Mouse (Mus musculus) A20 (cell line): ENCODE results near the gene Gm20479.

ENCODE experiments used
- DNase-seq: peaks from one replicate; pipeline ENCODE4 v3.0.0-alpha.2; 2011; ENCODE audit warnings: low read depth, low spot score

The Gm20479 gene

DNA sequence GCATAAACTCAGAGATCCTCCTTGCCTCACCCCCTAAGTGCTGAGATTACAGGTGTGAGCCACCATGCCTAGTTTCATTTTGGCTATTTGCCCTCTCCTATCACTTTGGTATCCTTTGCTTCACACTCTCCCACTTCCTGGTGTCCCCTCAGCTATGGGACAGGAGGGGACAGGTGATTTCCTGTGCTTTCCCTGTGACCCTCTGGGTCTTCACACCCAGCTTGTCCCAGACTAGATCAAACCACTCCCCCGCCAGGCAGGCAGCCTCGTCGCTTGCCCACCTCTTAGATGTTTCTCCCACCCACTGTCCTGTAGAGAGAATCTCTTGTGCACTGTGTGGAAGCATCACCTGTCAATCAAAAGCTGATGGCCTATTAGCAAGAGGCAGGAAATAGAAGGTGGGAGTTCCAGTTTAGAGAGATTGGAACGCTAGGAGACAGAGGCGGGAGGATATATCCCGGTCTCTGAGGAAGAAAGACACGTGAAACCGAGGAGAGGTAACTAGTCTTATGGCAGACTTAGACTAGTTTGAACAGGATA is 46.2 kb downstream of the Gm20479 start:
- no peak for DNase-seq

DNA sequence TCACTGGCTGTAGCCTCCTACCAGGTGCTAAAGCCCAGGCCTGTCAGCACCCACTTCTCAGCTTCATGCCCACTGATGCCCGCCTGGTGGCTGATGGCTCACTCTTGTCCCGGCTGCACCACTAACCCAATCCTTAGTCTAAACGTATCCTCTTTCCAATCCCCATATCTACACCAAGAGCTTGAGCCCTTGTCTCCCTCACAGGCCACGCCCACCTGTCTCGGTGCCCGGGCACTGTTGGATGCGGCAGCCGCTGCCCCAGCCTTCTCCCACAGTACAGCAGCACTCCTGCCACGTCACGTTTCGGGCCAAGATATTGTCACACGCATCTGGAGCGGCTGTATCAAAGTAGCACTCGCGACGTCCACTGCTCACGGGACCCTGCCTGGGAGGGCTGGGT is 46.9 kb downstream of the Gm20479 start:
- no peak for DNase-seq

DNA sequence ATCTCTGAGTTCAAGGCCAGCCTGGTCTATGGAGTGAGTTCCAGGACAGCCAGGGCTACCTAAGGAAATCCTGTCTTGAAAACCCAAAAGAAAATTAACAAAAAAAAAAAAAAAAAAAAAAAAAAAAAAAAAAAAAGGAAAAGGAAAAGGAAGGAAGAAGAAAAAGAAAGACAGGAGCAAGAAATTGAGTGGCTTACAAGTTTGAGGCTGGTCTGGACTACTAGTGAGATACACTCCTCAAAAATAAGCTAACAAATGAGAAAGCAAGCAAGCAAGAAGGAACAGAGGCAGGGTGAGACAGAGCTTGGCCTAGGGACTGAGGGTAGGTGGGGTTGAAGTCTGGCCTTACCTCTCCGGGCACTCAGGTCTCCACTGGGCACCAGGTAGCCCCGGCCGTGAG is 47.4 kb downstream of the Gm20479 start:
- DNase-seq = no peak

DNA sequence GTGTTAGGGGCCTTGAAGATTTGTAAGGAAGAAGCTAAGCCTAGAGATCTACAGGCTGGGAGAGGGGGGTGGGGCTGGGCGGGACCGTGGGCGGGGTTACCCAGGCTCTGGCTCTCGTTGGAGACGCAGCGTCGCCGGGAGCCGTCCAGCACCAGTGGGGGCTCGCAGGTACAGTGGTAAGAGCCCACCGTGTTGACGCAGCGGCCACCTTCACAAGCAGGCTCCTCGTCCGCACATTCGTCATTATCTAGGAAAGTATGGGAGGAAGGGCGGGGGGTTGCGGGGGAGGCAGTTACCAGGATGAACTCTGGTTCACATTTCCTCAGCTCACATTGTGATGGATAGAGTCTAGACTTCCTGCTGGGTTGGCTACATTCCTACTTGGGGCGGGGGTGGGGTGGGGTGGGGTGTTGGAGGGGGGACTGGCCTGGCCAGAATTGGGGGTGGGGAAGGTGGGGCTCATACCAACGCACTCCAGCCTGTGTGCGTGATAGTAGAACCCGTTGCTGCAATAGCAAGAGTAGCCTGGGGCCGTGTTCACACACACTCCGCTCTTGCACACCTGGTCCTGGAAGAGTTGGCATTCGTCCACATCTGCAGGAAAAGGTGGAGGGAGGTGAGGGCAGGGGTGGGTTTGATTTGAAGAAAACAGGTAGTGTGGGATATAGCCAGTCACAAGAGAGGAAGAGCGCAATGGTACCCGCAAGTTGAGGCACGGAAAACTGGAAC is 48.2 kb downstream of the Gm20479 start:
- DNase-seq = no peak

DNA sequence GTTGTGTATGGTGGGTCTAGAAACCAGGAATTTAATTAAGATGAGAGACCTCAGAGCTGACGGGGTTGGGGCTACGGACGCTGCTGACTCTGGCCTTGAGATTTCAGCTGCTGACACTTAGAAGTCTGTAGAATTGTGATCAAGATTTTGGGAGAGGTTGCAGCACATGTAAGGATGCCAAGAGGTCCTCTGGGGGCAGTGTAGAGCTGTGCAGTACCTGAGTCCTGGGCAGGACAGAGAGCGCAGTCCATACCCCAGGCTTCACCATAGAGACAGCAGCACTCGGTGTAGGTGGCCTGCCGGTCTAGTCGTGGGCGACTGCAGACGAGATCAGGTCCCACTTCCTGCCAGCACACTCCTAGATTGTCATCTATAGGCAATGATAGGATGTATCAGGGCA is 49.7 kb downstream of the Gm20479 start:
- peak; percentile 43 for DNase-seq

DNA sequence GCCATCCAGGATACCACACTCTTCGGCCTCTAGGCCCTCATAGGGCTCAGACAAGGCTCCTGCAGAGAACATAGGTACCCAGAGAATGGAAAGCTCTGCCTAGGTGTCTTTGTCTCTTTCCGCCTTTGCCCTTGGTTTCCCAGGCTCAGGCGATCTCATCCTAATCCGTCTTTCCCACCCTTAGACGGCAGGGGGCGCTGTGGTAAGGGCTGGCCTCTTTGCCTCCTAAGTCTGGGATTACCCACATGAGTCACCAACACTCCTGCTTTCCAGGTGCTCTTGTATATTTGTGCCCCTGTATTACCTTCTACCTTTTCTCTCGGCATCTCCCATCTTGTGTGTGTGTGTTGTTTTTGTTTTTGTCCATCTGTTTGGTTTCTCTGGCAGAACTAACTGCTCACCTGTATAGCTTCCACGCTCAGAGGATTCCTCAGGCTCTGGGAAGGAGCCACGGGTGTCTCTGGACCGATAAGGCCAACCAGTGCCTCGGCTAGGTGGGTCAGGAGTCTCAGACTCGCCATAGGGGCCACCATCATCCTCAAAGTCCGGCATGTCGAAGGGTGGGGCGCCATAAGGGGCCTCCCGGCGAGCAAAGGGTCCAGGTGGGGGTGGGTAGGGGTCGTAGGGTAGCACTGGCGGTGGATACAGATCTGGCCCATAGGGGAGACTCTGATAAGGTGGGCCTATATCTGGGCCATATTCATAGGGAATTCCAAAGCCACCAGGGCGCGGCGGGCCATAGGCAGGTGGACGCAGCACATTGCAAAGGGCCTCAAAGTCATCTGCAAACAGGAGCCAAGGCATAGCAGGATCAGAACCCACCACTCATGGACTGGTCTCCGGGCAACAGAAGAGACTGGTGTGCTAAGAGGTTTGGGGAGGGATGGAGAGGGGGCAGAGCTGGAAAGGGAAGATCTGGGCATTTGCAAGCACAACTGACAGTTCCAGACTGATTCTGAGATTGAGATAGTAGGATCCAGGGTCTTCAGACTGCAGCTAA is 50.8 kb downstream of the Gm20479 start:
- peak; percentile 46 for DNase-seq

DNA sequence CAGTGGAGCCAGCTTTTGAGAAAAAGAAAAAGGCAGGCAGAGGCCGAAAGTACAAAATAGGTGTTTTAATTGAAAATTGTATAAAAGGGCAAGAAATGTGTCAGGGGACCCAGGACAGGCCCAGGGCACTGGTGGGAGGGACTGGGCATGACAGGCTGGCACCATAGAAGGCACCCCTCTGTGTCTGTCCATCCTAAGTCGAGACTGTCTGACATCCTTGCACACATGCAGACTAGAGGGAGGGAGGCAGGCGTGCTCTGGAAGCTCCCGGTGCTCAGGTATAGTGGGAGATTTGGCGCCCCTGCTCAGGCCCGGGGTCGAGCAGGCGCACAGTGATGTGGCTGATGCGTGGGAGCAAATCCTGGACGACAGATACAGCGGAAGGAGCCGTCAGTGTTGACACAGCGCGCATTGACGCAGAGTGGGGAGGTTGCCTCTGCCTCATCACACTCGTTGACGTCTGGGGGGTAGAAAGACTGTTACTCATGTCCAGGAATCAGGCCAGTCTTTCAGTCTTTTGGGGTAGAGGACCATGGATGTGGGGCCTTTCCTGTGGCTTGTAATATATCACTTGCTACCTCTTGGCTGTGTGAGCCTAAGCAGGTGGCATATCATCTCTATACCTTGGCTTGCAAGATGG is 52.0 kb downstream of the Gm20479 start:
- DNase-seq = no peak
